Mouse (Mus musculus) subcutaneous adipose tissue, adult 2 months (tissue): Measurements from ENCODE around the gene Olfr1260. TPM values are rescaled to one million over a fixed set of nuclear protein-coding genes. Genes with fewer than 3 reads are reported as not detected.

ENCODE experiments used
- polyA plus RNA-seq: library from polyadenylated mRNA; depleted of rRNA; stranded (reverse); fragments of >200 nt; gene quantifications from 2 replicates; pipeline ENCODE4 v1.2.3, GENCODE M21; 2012; ENCODE audit warnings: low replicate concordance; rRNA removed

Olfr1260 gene
- not detected in 2 replicates for polyA plus RNA-seq

GRCm38 (mm10) chr2:89974184-89974583, at the start of gene Olfr1260:
Gene Olfr1260 (plus strand): TSS chr2:89974340.

GRCm38 (mm10) chr2:89927009-89927408, 47.1 kb upstream of the Olfr1260 start, which contains the start of gene Olfr1258:
Gene Olfr1258 (plus strand): TSS chr2:89927309.

GRCm38 (mm10) chr2:89948564-89948963, 25.6 kb upstream of the Olfr1260 start, which contains the start of gene Olfr1259:
Gene Olfr1259 (minus strand): TSS chr2:89948664.

GRCm38 (mm10) chr2:89990921-89991320, 16.8 kb downstream of the Olfr1260 start, which contains the start of gene Olfr1261:
Gene Olfr1261 (plus strand): TSS chr2:89991221.

GRCm38 (mm10) chr2:89999845-90000244, 25.7 kb downstream of the Olfr1260 start, which contains the start of gene Olfr1262:
Gene Olfr1262 (plus strand): TSS chr2:90000145.

GRCm38 (mm10) chr2:90011831-90012230, 37.7 kb downstream of the Olfr1260 start, which contains the start of gene Olfr1263:
Gene Olfr1263 (plus strand): TSS chr2:90012131.

GRCm38 (mm10) chr2:90025477-90025876, 51.3 kb downstream of the Olfr1260 start, which contains the start of gene Olfr1264:
Gene Olfr1264 (minus strand): TSS chr2:90025577.

Other genes with a start within 250 kb of the Olfr1260 start
- not detected in 2 replicates for gene Olfr1252, start 249.3 kb upstream of the Olfr1260 start, polyA plus RNA-seq
- not detected in 2 replicates for gene Olfr1253, start 217.2 kb upstream of the Olfr1260 start, polyA plus RNA-seq
- gene Olfr1254, start 180.7 kb upstream of the Olfr1260 start, polyA plus RNA-seq = not detected in 2 replicates
- gene Olfr1255, start 162.3 kb upstream of the Olfr1260 start, polyA plus RNA-seq = not detected in 2 replicates
- not detected in 2 replicates for gene Olfr1256, start 132.8 kb upstream of the Olfr1260 start, polyA plus RNA-seq
- not detected in 2 replicates for gene Olfr48, start 126.1 kb upstream of the Olfr1260 start, polyA plus RNA-seq
- not detected in 2 replicates for gene Olfr1257, start 95.9 kb upstream of the Olfr1260 start, polyA plus RNA-seq
- not detected in 2 replicates for gene Olfr1258, start 47.0 kb upstream of the Olfr1260 start, polyA plus RNA-seq
- gene Olfr1259, start 25.7 kb upstream of the Olfr1260 start, polyA plus RNA-seq = 0.54 TPM in 1 of 2 replicates, not detected in the other
- not detected in 2 replicates for gene Olfr1261, start 16.9 kb downstream of the Olfr1260 start, polyA plus RNA-seq
- gene Olfr1262, start 25.8 kb downstream of the Olfr1260 start, polyA plus RNA-seq = not detected in 2 replicates
- not detected in 2 replicates for gene Olfr1263, start 37.8 kb downstream of the Olfr1260 start, polyA plus RNA-seq
- gene Olfr1264, start 51.2 kb downstream of the Olfr1260 start, polyA plus RNA-seq = not detected in 2 replicates
- not detected in 2 replicates for gene Olfr1265, start 61.0 kb downstream of the Olfr1260 start, polyA plus RNA-seq
- gene Olfr140, start 89.3 kb downstream of the Olfr1260 start, polyA plus RNA-seq = not detected in 2 replicates
- not detected in 2 replicates for gene Olfr1269, start 147.1 kb downstream of the Olfr1260 start, polyA plus RNA-seq
- not detected in 2 replicates for gene Olfr32, start 168.0 kb downstream of the Olfr1260 start, polyA plus RNA-seq
- gene Olfr1270, start 178.8 kb downstream of the Olfr1260 start, polyA plus RNA-seq = not detected in 2 replicates